Mouse (Mus musculus) hindbrain, embryonic 13.5 days (tissue): ENCODE measurements around the gene Efcab12. TPM values are rescaled to one million over a fixed set of nuclear protein-coding genes. Genes with fewer than 3 reads are reported as not detected.

Experiments used
- ATAC-seq: fragments of 200-750 bp; cut with Nextera tagmentation; 2 replicates; pipeline ENCODE4 v1.8.0; 2017; ENCODE audit warnings: moderate TSS enrichment; ENCODE audit not compliant: low FRiP score
- H3K27ac ChIP-seq: fragments of 300-500 bp; sonication (generic); 2 replicates; pipeline ENCODE4 v1.5.1; 2015; ENCODE audit warnings: inconsistent platforms, mild to moderate bottlenecking, moderate library complexity
- H3K27me3 ChIP-seq: fragments of 300-500 bp; sonication (generic); 2 replicates; pipeline ENCODE4 v1.6.1; 2015; ENCODE audit warnings: mild to moderate bottlenecking, inconsistent platforms
- H3K36me3 ChIP-seq: fragments of 300-500 bp; sonication (generic); 2 replicates; pipeline ENCODE4 v1.6.1; 2015; ENCODE audit warnings: mild to moderate bottlenecking, inconsistent platforms
- H3K4me1 ChIP-seq: fragments of 300-500 bp; sonication (generic); replicated peaks from 2 replicates; pipeline ENCODE4 v1.6.1; 2015; ENCODE audit warnings: inconsistent platforms
- H3K4me2 ChIP-seq: fragments of 300-500 bp; sonication (generic); 2 replicates; pipeline ENCODE4 v1.6.1; 2015; ENCODE audit warnings: inconsistent platforms, mild to moderate bottlenecking, moderate library complexity
- H3K4me3 ChIP-seq: fragments of 300-500 bp; sonication (generic); 2 replicates; pipeline ENCODE4 v1.5.1; 2015; ENCODE audit warnings: mild to moderate bottlenecking, inconsistent platforms
- H3K9ac ChIP-seq: fragments of 300-500 bp; sonication (generic); 2 replicates; pipeline ENCODE4 v1.6.1; 2015; ENCODE audit warnings: mild to moderate bottlenecking, inconsistent platforms
- H3K9me3 ChIP-seq: fragments of 300-500 bp; sonication (generic); 2 replicates; pipeline ENCODE4 v1.6.1; 2016; ENCODE audit warnings: inconsistent platforms
- WGBS: fragments of 180-500 bp; shearing (Covaris S2); methylation state at CpG from one replicate; pipeline ENCODE4 v1.1.7; 2015; 5-methylcytosine and 5-hydroxymethylcytosine counted together
- polyA plus RNA-seq: library from polyadenylated mRNA; unstranded; fragments of >200 nt; fragmentation: Nextera tagmentation; extraction: Ambion mirVana; gene quantifications from 2 replicates; pipeline ENCODE4 v1.2.1, GENCODE M21; 2015

Efcab12 gene
- polyA plus RNA-seq, 1 experiment from 2014 or later = 3.0 TPM

DNA sequence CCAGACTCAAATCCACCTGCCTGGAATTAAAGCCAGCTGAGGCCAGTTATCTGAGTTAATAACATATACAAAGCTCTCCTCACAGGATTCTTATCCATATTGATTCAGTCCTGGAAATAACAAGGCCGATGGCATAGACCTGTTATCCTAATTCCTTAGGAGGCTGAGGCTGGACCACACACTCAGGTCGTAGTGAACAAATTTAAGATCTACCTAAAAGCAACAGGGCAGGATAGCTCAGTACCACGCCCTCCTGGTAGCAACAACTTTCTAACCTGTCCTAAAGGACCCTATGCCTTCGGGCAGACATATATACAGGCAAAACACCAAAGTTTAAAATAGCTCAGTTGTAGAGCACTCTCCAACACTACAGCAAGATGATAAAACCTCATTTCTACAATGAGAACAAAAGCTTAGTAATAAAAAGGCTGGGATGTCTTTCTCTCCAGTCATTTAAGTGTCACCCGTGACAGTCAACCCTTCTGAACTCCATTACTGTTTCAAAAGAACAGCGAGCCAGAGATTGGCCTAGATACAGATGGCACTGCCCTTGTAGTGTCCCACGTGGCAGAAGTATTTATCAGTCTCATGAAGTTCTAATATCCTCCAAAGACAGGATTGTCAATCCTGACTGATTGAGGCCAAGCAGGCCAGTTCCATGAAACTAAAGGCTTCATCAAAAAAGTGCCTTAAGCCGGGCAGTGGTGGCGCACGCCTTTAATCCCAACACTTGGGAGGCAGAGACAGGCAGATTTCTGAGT lies 33.6 kb downstream of the Efcab12 start:
- WGBS = 71% methylated on average over 10 of the region's 10 CpGs

DNA sequence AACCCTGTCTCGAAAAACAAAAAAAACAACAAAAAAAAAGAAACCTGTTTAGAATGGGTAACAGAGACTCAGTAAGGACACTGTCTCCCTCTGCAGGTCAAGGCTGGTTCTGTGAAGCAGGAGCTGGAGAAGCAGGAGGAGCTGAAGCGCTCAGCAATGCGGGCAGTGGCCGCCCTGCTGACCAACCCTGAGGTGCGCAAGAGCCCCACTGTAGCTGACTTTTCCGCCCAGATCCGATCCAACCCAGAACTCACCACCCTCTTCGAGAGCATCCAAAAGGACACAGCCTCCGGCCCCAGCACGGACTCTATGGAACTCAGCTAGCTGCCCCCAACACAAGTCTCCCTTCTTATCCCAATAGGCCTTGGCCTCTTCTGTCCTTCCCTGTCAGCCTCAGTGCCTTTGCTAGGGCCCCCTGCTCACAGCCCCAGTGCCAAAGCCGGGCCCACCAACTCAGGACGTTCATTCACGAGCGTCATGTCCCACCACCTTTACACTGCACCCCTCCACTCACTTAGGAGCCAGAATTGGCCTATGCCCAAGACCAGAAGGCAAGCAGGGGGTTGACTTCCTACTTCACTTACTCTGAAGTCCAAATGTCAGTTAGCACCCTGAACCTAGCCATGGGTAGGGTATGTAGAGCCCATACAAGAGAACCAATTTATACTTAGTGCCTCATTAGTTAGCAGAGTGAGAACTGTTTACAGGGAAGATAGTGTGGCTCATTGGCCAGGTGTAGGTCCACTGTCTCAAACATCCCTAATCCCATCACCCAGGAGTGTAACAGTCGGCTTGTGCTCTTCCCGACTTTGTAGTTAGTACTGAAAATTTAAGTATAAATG lies 34.5 kb downstream of the Efcab12 start:
- ATAC-seq = 0 out of 2 replicates have a peak, but pooled peaks have one; percentile 13
- no peak overlapping the region; the same call in 1 of the 2 replicates for H3K27ac ChIP-seq
- no peaks in the 10 kb centered on the region for H3K9me3 ChIP-seq
- peaks cover 84% of the 10 kb centered on the region for H3K36me3 ChIP-seq
- H3K4me2 ChIP-seq = no peak overlapping the region
- peaks cover 29% of the 10 kb centered on the region for H3K4me1 ChIP-seq
- H3K9ac ChIP-seq = no peak overlapping the region
- no peaks in the 10 kb centered on the region for H3K27me3 ChIP-seq
- H3K4me3 ChIP-seq = no peak overlapping the region
- WGBS = 48% methylated on average over 16 of the region's 16 CpGs

More for the DNA sequence above, 33.6 kb downstream of the Efcab12 start:
- H3K27me3 ChIP-seq = no peaks in the 10 kb centered on the region
- no peaks in the 10 kb centered on the region for H3K9me3 ChIP-seq
- no peak overlapping the region for H3K27ac ChIP-seq
- H3K4me2 ChIP-seq = no peak overlapping the region
- no peak overlapping the region for H3K4me3 ChIP-seq
- H3K36me3 ChIP-seq = peaks cover 76% of the 10 kb centered on the region
- no peak for ATAC-seq
- H3K4me1 ChIP-seq = peaks cover 29% of the 10 kb centered on the region
- no peak overlapping the region for H3K9ac ChIP-seq

DNA sequence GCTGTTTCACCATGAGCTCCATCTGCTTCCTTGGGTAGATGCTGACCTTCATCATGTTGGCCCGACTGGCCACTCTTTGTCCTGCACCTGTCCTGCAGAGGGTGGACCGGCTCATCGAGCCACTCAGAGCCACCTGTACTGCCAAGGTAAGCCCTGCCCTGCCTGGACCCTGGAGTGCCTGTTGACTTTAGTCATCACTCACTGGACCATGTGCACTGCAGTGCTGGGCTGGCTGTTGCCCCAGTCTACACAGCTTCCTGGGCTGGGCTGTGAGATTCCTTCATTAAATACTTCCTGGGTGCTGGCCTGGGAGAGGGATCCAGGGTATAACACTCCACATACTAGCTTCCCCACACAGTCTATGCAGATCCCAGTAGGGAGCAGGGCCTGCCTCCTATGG lies 36.4 kb downstream of the Efcab12 start:
- Histone ChIP-seq H3K27ac (no peak overlapping the region), H3K4me2 (no peak overlapping the region), H3K36me3 (peaks cover 98% of the 10 kb centered on the region), H3K27me3 (no peaks in the 10 kb centered on the region), H3K4me3 (no peak overlapping the region), H3K4me1 (peaks cover 20% of the 10 kb centered on the region), H3K9ac (no peak overlapping the region), H3K9me3 (no peaks in the 10 kb centered on the region)
- ATAC-seq = no peak
- 97% methylated on average over 3 of the region's 3 CpGs for WGBS

DNA sequence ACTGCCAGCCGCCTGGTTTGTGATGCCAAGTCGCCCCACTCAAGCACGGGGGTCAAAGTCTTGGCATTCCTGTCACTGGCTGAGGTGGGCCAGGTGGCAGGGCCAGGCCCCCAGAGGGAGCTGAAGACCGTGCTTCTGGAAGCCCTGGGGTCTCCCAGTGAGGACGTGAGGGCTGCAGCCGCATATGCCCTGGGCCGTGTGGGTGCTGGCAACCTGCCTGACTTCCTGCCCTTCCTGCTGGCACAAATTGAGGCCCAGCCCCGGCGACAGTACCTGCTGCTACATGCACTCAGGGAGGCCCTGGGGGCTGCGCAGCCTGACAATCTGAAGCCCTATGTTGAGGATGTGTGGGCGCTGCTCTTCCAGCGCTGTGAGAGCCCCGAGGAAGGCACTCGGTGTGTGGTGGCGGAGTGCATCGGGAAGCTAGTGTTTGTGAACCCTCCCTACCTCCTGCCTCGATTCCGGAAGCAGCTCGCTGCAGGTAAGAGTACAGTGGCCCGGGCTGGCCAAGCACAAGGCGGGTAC lies 45.5 kb downstream of the Efcab12 start:
- 94% methylated on average over 21 of the region's 21 CpGs for WGBS

DNA sequence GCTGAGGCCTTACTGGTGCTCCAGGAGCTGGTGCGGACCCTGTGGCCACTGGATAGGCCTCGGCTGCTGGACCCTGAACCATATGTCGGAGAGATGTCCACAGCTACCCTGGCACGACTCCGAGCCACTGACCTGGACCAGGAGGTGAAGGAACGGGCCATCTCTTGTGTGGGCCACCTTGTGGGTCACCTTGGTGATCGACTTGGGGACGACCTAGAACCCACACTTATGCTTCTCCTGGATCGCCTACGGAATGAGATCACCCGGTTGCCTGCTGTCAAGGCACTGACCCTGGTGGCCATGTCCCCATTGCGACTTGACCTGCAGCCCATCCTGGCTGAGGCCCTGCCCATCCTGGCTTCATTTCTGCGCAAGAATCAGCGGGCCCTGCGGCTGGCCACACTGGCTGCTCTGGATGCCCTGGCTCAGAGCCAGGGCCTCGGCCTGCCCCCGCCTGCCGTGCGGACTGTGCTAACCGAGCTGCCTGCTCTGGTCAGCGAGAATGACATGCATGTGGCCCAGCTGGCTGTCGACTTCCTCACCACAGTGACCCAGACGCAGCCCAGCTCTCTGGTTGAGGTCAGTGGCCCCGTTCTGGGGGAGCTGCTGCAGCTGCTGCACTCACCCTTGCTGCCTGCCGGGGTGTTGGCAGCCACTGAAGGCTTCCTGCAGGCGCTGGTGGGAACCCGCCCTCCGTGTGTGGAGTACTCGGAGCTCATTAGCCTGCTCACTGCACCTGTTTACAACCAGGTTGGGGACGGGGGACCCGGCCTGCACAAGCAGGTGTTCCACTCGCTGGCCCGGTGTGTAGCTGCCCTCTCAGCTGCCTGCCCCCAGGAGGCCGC lies 46.1 kb downstream of the Efcab12 start:
- H3K4me1 ChIP-seq = no peaks in the 10 kb centered on the region; the same call in 1 of the 2 replicates
- no peaks in the 10 kb centered on the region for H3K27me3 ChIP-seq
- no peak overlapping the region for H3K4me3 ChIP-seq
- H3K36me3 ChIP-seq = peaks cover 98% of the 10 kb centered on the region
- H3K27ac ChIP-seq = no peak overlapping the region
- no peaks in the 10 kb centered on the region for H3K9me3 ChIP-seq
- H3K4me2 ChIP-seq = no peak overlapping the region
- 84% methylated on average over 34 of the region's 34 CpGs for WGBS
- H3K9ac ChIP-seq = no peak overlapping the region
- 0 out of 2 replicates have a peak, but pooled peaks have one; percentile 7 for ATAC-seq

More for the DNA sequence above, 45.5 kb downstream of the Efcab12 start:
- H3K9me3 ChIP-seq = no peaks in the 10 kb centered on the region
- H3K4me1 ChIP-seq = no peaks in the 10 kb centered on the region; the same call in 1 of the 2 replicates
- peaks cover 99% of the 10 kb centered on the region for H3K36me3 ChIP-seq
- no peaks in the 10 kb centered on the region for H3K27me3 ChIP-seq
- no peak overlapping the region for H3K4me3 ChIP-seq
- no peak overlapping the region for H3K9ac ChIP-seq
- no peak overlapping the region for H3K4me2 ChIP-seq
- no peak overlapping the region for H3K27ac ChIP-seq
- ATAC-seq = no peak

DNA sequence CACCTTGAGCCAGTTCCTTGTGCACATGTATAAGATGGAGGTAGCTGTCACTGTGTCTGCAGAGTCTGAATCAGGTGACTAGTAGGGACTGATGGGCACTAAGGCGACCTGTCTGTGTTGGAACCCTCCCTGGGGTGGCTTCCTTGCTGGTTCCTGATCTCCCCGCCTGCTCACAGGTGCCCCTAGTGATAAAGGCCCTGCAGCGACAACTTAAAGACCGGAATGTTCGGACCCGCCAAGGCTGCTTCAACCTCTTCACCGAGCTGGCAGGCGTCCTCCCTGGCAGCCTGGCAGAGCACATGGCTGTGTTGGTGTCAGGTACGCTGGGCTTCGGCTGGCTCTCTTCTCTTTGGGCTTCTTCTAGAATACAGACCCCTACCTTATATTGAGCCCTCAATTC lies 47.2 kb downstream of the Efcab12 start:
- Histone ChIP-seq H3K9ac (no peak overlapping the region), H3K27me3 (no peaks in the 10 kb centered on the region), H3K27ac (no peak overlapping the region), H3K36me3 (peaks cover 98% of the 10 kb centered on the region), H3K4me2 (no peak overlapping the region), H3K4me1 (no peaks in the 10 kb centered on the region; the same call in 1 of the 2 replicates), H3K4me3 (no peak overlapping the region), H3K9me3 (no peaks in the 10 kb centered on the region)
- ATAC-seq = no peak
- 90% methylated on average over 10 of the region's 10 CpGs for WGBS

DNA sequence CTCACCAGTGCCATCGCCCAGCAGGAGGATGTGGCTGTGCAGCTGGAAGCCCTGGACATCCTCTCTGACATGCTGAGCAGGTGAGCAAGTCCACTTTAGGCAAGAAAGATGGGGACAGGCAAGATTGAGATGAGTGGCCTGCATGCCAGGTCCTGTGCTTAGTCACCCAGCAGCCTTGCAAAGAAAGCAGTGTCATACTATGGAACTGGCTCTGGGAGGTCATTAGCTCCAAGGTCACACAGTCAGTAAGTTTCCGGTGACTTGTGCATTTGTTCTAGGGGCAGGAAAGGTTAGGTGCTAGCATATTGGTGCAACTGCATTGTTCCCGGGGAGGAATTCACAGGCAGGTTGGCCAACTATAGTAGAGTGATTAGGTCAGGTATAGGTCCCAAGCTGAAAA lies 55.4 kb downstream of the Efcab12 start:
- no peak for ATAC-seq
- peaks cover 88% of the 10 kb centered on the region for H3K36me3 ChIP-seq
- 0 out of 2 replicates have a peak, but pooled peaks cover 4% of the 10 kb centered on the region for H3K4me1 ChIP-seq
- no peak overlapping the region for H3K9ac ChIP-seq
- H3K27ac ChIP-seq = no peak overlapping the region
- no peaks in the 10 kb centered on the region for H3K9me3 ChIP-seq
- H3K4me3 ChIP-seq = no peak overlapping the region
- no peak overlapping the region for H3K4me2 ChIP-seq
- no peaks in the 10 kb centered on the region for H3K27me3 ChIP-seq
- WGBS = 98% methylated on average over 3 of the region's 3 CpGs

DNA sequence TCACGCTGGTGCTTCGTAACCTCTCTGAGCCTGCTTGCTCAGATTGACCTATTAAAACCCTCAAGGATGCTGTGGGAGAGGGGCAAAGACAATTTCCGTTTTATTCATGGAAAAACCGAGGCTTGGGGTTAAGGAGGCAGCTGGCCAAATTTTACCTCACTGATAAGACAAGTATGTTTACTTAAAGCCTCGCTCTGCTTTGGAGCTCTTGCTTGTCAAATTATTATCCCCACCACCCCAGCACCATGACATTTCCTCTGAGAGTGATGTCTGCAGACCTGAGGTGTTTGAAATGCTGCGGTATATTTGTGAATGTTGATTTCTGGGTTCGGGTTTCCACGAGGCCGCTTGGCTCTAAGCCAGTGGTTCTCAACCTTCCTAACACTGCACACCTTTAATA lies 61.8 kb downstream of the Efcab12 start:
- Histone ChIP-seq H3K9me3 (no peaks in the 10 kb centered on the region), H3K4me3 (peak overlapping the region; percentile 86), H3K27ac (no peak overlapping the region), H3K27me3 (no peaks in the 10 kb centered on the region), H3K36me3 (peaks cover 25% of the 10 kb centered on the region), H3K4me2 (peak overlapping the region; percentile 68), H3K9ac (peak overlapping the region; percentile 92; the same call in 1 of the 2 replicates), H3K4me1 (peaks cover 31% of the 10 kb centered on the region)
- whole genome bisulfite sequencing = 75% methylated on average over 9 of the region's 9 CpGs
- no peak for ATAC-seq

DNA sequence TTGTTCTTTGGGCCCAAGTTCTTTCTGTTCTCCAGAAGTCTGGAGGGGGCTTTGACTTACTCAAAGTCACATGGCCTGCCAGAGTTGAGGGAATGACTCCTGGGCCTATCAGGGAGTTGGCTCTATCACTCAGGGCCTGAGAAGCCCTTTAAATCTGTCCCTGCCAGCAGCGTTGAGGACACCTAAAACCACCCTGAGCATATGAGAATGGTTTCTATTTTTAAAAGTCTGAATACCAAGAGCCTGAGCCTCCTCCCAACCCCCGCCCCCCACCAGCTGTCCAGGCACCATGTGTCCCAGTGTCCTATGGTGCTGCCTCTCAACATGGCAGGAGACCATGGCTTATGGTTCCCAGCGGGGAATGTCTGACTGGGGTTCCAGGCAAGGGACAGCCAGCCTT lies 62.4 kb downstream of the Efcab12 start:
- 49% methylated on average over 3 of the region's 3 CpGs for WGBS
- Histone ChIP-seq H3K4me2 (peak overlapping the region; percentile 68), H3K27me3 (no peaks in the 10 kb centered on the region), H3K4me3 (peak overlapping the region; percentile 86), H3K9me3 (no peaks in the 10 kb centered on the region), H3K4me1 (peaks cover 31% of the 10 kb centered on the region), H3K27ac (no peak overlapping the region), H3K9ac (peak overlapping the region; percentile 92), H3K36me3 (peaks cover 20% of the 10 kb centered on the region)
- no peak for ATAC-seq

DNA sequence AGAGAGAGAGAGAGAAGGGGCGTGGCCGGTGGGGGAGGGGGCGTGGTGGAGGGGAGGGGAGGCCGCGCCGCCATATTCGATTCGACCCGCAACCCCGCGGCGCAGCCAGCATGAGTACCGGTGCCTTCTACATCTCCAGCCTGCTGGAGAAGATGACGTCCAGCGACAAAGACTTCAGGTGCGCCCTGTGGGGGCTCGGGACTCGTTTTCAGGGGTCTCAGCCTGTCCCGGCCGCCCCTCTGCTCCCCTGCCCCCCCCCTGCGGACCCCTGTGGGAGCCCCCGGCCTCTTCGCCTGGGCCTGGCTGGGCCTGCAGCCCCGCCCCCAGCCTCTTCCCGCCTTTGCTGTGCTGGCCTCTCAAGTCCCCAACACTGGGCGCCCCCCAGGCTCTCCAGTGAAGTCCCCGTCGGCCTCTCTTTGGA lies 63.7 kb downstream of the Efcab12 start, which contains the start of gene Cand2:
Gene Cand2, plus strand, starts transcription at position 38 of the 421 bp plus-strand sequence.
- Histone ChIP-seq H3K27ac (peak within 1 kb of the TSS; percentile 86), H3K4me3 (peak within 1 kb of the TSS; percentile 86), H3K4me2 (peak within 1 kb of the TSS; percentile 68), H3K4me1 (peaks cover 31% of the 10 kb centered on the region), H3K9me3 (no peaks in the 10 kb centered on the region), H3K27me3 (no peaks in the 10 kb centered on the region), H3K36me3 (peaks cover 10% of the 10 kb centered on the region), H3K9ac (peak within 1 kb of the TSS; percentile 92)
- 0% methylated on average over 22 of the region's 28 CpGs for WGBS
- peak; percentile 91 for ATAC-seq

DNA sequence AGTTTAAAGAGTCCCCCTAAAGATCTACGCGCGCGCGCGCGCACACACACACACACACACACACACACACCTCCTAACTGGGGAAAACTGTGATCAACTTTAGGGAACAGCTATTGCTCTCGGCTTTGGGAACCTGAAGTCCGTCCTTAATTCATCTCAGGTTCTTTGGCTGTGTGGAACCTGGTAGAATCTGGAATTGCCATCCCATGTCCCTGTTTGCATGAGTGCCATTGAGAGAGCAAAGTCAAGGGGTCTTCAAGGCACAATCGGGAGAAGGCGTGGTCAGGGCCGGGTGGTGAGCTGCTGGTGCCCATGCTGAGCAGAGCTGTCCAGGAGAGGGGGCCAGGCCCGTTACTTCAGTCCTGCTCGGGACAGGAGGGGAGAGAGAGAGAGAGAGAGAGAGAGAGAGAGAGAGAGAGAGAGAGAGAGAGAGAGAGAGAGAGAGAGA lies 64.2 kb downstream of the Efcab12 start:
- WGBS = 2% methylated on average over 14 of the region's 14 CpGs
- Histone ChIP-seq H3K36me3 (peaks cover 7% of the 10 kb centered on the region), H3K9ac (peak overlapping the region; percentile 61; the same call in 1 of the 2 replicates), H3K4me1 (peaks cover 31% of the 10 kb centered on the region), H3K27ac (peak overlapping the region; percentile 71), H3K4me2 (peak overlapping the region; percentile 68), H3K9me3 (no peaks in the 10 kb centered on the region), H3K27me3 (no peaks in the 10 kb centered on the region), H3K4me3 (peak overlapping the region; percentile 86)
- peak; percentile 84 for ATAC-seq
